Mouse (Mus musculus) inflammation-experienced regulatory T-cells, adult 6 months (primary cell): Measurements from ENCODE around the gene Hs1bp3. TPM values are rescaled to one million over a fixed set of nuclear protein-coding genes. Genes with fewer than 3 reads are reported as not detected.

Experiments
- ATAC-seq: one replicate; pipeline ENCODE4 v1.8.0; 2017
- polyA plus RNA-seq, 3 experiments: library from polyadenylated mRNA; unstranded; fragments of 100-300 nt; shearing (Covaris generic); gene quantifications; one replicate each; pipeline ENCODE4 v1.2.1; 2017

Hs1bp3 gene
- polyA plus RNA-seq, 3 experiments from 2014 or later: 2.7 to 5.2 (median 5.1) TPM

DNA sequence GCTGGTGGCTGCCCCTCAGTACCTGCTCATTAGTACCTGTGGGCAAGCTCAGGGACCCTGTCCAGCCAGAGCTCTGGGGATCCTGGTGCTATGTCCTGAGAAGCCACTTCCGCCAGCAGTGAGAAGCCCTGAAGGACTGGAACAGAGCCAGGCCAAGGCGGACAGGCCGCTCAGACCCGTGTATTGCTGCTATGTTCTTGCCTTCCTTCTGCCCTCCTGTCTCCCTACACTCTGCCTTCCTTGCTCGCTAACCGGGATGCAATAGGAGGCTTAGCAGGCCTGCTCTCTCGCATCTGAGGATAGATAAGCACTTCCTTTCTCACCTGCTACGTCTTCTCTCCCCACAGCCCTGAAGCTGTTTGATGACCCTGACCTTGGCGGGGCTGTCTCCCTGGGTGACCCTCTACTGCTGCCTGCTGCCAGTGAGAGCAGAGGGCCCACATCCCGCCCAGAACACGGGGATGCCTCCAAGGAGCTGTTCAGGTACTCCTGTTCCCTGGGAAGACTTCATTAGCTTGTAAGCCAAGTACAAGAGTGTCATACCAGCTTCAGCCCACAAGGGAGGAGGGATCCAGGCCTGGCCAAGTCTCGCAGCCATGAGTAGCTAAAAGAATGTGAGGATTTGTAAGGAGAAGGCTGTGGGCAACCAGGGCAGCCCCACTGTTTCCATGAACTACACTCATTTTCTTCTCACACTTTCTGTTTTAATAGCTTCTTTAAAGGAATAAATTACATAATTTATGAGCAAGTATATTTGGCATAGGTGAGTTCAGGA is 24.2 kb downstream of the Hs1bp3 start:
- no peak for ATAC-seq

- no peak for ATAC-seq
Measured at GRCm38 (mm10) chr12:8338491-8338890, 25.3 kb downstream of the Hs1bp3 start.

DNA sequence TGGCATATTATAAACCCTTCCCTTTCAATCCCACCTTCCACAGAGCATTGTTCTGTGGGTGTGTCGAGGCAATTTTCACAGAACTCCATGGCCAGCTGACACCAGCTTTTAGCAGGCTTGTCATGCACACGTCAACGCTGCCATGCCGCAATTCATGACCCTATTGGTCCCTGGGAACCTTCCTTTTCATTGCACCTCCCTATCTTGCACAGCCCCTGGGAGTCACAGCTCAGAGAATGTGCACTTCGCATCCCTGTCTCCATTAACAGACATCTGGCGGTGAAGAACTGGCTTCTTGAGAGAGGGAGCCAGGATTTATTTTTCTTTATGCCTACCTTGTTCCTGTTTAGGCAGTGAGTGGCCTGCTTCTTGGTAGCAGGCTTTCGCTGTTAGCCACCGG is 25.7 kb downstream of the Hs1bp3 start:
- no peak for ATAC-seq

GRCm38 (mm10) chr12:8339591-8340319 is 26.5 kb downstream of the Hs1bp3 start:
- ATAC-seq: no peak

DNA sequence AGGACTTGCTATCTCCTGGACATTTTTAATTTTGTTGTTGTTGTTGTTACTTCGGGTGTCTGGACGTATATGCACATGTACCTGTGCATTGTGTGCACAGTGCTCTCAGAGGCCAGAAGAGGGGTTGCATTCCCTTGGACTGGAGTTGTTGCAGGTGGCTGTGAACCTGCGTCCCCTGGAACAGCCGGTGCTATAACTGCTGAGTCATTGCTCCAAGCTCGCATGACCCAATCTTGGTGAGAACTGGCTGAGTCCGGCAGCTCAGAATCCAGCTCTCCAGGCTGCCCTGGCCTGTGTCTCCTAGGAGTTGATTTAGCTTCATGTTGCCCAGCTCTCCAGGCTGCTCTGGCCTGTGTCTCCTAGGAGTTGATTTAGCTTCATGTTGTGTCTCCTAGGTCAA is 27.8 kb downstream of the Hs1bp3 start:
- ATAC-seq: no peak

GRCm38 (mm10) chr12:8343381-8343780 is 30.1 kb downstream of the Hs1bp3 start:
- no peak for ATAC-seq

DNA sequence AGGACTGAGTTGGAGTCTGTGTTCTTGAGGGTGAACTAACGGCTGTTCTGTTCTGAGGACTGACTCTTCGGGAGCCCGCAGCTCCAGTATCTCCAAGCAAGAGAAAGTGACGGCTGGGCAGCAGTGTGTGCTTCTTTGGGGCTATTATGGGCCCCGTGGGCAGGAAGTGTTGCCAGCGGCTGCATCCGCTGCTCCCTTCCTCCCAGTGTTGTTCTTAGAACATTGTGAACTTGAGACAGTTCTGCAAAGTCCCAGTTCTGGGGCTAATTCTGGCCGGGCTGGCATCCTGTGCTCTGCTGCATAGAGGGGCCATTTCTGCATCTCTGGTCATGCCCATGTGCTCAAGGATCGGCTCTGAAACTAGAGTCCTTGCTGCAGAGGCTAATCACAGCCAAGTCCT is 31.7 kb downstream of the Hs1bp3 start:
- peak; percentile 73 for ATAC-seq

DNA sequence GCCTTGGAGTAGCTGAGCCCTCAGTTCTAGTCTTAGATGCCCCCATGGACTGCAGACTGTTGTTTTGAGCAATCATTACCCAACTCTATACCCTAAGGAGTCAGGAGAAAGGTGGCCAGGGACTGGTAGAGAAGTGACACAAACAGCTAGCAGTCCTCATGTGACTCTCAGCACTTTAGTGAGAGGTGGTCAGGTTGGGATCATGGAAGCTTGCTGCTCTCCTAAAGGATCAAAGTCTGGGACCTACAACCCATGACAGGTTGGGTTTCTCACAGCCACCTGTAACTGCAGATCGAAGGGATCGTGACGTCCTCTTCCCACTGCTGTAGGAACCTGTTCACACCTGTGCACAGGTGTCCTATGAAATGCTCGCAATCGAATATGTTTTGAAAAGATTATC is 32.3 kb downstream of the Hs1bp3 start:
- ATAC-seq: no peak

GRCm38 (mm10) chr12:8347746-8348462 is 34.7 kb downstream of the Hs1bp3 start:
- no peak for ATAC-seq

DNA sequence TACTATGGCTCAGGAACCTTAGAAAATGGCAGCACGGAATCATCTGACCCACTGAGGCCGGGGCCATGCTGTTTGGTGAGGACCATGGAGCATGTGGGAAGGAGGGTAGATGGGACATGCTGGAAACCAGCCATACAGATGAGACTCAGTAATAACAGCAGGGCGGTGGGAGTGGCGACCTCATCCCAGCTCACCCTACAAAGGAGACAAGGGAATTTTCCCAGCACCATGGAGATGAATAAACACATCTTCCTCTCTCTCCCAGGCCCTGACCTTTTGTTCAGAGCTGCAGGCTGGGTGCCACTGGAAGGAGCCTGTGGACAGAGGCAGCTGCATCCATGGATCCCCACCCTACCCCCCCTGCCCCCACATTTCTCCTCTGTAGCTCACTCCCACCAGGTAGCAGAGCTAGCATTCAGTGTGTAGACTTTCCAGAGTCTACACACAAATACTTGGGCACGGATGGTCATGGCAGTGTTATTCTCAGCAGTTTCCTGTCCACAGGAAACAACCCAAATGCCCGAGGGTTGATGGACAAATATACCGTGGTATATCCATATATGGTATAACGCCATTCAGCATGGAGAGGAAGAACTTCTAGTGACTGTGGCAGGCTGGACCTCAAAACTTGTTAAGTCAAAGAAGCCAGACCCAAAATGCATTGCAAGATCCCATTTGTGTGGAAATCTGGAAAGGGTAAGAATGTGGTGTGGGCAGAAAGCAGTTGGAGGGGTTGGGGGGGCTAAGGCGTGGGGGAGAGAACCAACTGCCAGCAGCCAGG is 35.7 kb downstream of the Hs1bp3 start:
- ATAC-seq: no peak

DNA sequence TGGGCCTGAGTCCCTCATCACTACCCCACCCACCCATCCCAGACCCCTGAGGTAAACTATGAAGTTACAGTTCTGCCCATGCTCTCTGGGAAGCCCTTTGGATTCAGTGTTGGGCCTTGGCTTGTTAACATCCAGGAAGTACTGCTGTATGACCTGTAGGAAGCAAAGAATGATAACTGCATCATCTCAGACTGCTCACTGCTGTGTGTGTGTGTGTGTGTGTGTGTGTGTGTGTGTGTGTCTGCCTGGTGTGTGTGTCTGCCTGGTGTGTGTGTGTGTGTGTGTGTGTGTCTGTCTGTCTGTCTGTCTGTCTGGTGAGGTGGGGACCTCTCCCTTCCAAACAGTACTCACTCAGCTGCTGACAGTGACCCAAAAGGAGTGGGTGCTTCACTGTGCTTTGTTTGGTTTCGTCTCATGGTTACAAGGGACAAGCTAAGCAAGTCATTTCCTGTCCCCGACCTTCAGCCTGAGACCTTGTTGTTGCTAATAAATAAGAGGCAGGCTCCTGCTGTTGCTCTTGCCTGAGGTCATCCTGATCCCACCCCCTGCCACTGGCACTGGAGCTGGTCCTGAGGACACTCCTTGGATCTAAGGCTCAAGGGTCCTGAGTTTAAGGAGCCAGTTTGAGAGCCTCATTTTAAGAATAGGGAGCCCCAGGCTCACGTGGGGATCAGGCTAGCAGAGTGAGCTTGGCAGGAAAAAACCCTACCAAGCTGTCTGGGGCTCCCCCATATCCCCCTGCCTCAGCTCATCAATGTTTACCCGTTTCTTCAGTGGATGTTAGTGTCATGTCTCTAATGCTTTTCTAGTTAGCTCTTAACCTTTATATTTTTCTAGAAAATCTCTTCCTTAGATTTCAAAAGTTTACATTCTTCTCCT is 38.0 kb downstream of the Hs1bp3 start:
- peak; percentile 94 for ATAC-seq

DNA sequence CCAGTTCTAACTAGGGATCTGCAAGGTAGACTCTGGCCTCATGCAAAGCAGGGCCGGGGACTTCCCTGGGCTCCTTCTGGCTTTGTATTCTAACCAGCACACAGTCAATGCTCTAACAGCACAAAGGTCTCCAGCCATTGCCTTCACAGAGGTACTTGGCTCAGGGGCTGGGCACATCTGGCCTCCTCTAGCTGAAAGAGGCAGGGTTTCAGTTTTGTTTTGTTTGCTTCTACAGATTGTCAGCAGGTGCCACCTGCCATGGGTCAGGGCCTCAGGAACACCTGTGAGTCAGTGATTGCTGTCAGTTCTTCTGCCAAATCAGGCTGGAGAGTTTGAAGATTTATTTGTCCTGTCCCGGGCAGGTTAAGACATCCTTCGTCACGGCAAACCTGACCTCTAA is 39.8 kb downstream of the Hs1bp3 start:
- peak; percentile 10 for ATAC-seq

GRCm38 (mm10) chr12:8354187-8354586 is 41.0 kb downstream of the Hs1bp3 start:
- ATAC-seq: no peak

DNA sequence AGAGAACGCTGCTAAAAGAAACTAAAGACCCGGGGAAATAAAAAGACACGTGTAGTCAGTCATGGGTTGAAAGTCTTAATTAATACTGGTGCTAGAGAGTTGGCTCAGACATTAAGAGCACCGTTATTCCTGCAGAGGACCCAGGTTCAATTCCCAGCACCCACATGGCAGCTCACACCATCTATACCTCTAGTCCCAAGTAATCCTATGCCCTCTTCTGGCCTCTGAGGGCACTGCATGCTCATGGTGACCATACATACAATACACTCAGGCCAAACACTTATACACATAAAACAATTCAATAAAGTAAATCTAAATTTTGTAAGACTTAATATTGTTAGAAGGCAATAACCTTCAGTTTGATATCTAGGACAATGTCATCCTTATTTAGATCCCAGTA is 41.8 kb downstream of the Hs1bp3 start:
- ATAC-seq: no peak

DNA sequence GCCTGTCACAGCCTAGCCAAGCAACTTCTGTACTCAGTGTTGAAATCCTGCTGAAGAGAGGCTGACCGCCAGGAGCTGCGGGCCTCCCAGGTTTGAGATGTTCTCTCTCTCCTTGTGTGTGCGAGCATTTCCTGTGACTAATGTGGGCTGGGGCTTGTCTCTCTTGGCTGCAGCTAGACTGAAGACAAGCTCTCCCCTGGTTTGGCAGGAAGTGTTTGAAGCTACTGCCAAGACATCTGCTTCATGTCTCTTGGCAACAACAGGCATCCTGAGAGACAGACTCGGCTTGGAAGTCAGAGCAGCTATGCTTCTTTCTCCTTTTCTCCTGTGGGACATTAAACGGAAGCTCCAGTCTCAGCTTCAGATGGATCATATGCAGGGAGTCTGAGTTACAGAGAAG is 44.2 kb downstream of the Hs1bp3 start:
- ATAC-seq: peak; percentile 87

DNA sequence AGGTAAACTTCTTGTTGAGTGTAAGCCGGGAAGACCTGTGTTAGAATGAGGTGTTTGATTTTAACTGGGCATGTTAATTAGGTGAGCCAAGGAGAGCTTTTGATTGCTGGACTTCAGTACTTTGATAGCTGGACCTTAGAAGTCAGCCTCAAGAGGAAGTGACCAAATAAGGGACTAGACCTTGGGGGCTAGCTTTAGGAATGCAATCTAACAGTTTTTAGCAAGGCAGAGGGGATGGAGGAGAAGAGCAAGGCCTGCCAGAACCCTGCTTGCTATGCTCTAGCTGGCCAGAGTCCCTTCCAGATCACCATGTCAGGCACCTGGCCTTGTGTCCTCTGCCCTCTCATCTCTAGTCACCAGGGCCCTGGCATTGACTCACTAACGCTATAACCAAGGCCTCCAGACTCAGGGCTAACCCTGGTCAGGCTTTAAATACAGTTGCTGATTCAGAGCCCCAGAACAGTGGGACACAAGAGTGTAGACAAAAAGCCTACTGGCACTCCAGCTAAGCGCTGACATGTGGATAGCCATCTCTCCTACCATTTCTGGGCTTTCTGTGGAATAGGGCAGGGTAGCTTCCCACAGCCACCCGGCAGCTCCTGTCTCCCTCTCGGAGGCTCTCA is 45.2 kb downstream of the Hs1bp3 start:
- no peak for ATAC-seq

DNA sequence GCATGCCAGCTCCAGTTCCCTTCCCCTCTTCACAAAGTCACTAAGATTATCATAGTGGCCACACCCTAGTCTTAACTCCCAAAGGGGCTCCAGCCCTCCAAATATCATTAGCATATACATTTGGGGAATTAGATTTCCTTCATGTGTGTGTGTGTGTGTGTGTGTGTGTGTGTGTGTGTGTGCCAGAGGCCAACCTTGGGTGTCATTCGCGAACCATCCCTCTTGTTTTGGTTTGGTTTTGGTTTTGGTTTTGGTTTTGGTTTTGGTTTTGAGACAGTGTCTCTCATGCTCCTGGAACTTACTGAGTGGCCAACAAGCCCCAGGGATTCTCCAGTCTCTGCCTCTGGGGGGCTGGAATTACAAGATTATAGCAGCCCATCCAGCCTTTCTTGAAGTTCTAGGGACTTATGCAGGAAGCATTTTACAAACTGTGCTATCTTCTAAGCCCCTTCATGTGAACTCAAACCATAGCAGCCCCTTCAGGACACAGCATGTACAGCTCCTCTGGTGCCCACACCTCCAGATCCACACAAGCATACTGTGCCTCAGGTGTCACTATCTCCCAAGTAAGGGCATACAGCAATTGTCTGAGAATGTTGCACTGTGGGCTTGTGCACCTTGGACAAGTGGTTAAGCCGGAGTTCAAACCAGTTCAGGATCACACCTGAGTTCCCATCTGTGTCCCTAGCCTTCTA is 46.3 kb downstream of the Hs1bp3 start:
- ATAC-seq: peak; percentile 76

DNA sequence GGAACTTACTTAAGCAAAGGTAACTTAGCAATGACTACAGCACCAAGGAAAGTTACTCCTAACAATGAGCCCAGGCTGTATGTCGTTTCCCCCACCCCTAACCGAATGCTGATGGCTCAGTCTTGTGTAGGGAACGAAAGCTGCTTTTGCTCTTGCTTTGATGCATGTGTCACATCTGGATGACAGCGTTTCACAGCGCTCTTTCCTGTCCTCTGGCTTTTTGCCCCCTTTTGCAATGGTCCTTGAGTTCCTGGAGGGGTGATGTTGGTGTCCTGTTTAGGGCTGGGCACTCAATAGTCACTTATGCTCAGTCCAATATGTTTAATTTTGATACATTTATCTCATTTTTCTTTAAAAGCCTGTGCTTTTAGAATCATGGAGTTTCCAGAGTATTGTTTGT is 48.6 kb downstream of the Hs1bp3 start:
- ATAC-seq: no peak

GRCm38 (mm10) chr12:8362400-8362799 is 49.2 kb downstream of the Hs1bp3 start:
- ATAC-seq: no peak

GRCm38 (mm10) chr12:8364321-8364838 is 51.1 kb downstream of the Hs1bp3 start:
- no peak for ATAC-seq
